Mouse (Mus musculus) ES-E14 (cell line): ENCODE results near the gene Papss2. TPM values are rescaled to one million over a fixed set of nuclear protein-coding genes. Genes with fewer than 3 reads are reported as not detected.

ENCODE experiments used
- DNase-seq: peaks from one replicate; pipeline ENCODE4 v3.0.0-alpha.2; 2013; ENCODE audit warnings: low read depth, low spot score
- H3K27ac ChIP-seq: 2 replicates; pipeline ENCODE4 v1.5.1; 2012; ENCODE audit warnings: low read depth, mild to moderate bottlenecking, low read length, moderate library complexity, mixed read lengths; ENCODE audit not compliant: poor library complexity, insufficient read depth, severe bottlenecking
- H3K36me3 ChIP-seq: 2 replicates; pipeline ENCODE4 v1.6.1; 2012; ENCODE audit warnings: mild to moderate bottlenecking, low read length, moderate library complexity, mixed read lengths; ENCODE audit not compliant: control insufficient read depth, poor library complexity, insufficient read depth, severe bottlenecking
- H3K4me1 ChIP-seq, 2 experiments: fragments of 150-350 bp in 1 of 2; sonication (generic) in 1 of 2; 2 replicates each; pipeline ENCODE4 v1.6.1; 2012; ENCODE audit warnings: low read length in 2 of 2, mild to moderate bottlenecking in 1 of 2, mixed read lengths in 1 of 2; ENCODE audit not compliant: control insufficient read depth in 2 of 2, insufficient read depth in 2 of 2, poor library complexity in 1 of 2
- H3K4me3 ChIP-seq, 2 experiments: fragments of 150-350 bp in 1 of 2; sonication (generic) in 1 of 2; 2 replicates each; pipeline ENCODE4 v1.5.1; 2012; ENCODE audit warnings: low read length in 2 of 2, low read depth in 1 of 2, mild to moderate bottlenecking in 1 of 2, mixed read lengths in 1 of 2; ENCODE audit not compliant: insufficient read depth in 1 of 2, poor library complexity in 1 of 2, severe bottlenecking in 1 of 2
- H3K9ac ChIP-seq: 2 replicates; pipeline ENCODE4 v1.6.1; 2012; ENCODE audit warnings: low read depth, mild to moderate bottlenecking, low read length, mixed read lengths; ENCODE audit not compliant: poor library complexity, insufficient read depth, severe bottlenecking
- H3K9me3 ChIP-seq: fragments of 150-350 bp; sonication (generic); 2 replicates; pipeline ENCODE4 v1.6.1; 2012; ENCODE audit warnings: low read depth, mild to moderate bottlenecking, low read length; ENCODE audit not compliant: control insufficient read depth, insufficient read depth
- CHD2 ChIP-seq: IDR thresholded peaks from 2 replicates; pipeline ENCODE4 v1.6.1; 2014; ENCODE audit warnings: mild to moderate bottlenecking, low read depth, low read length, inconsistent platforms
- HCFC1 ChIP-seq: IDR thresholded peaks from 2 replicates; pipeline ENCODE4 v1.6.1; 2012; ENCODE audit warnings: low read length, inconsistent platforms, borderline replicate concordance; ENCODE audit not compliant: insufficient read depth
- MAFK ChIP-seq: IDR thresholded peaks from 2 replicates; pipeline ENCODE4 v1.6.1; 2014; ENCODE audit warnings: mild to moderate bottlenecking, low read depth, low read length, inconsistent platforms; ENCODE audit not compliant: insufficient read depth
- ZC3H11A ChIP-seq: IDR thresholded peaks from 2 replicates; pipeline ENCODE4 v1.6.1; 2012; ENCODE audit warnings: low read depth, mild to moderate bottlenecking, inconsistent platforms, low read length, borderline replicate concordance
- ZNF384 ChIP-seq: IDR thresholded peaks from 2 replicates; pipeline ENCODE4 v1.6.1; 2012; ENCODE audit warnings: low read depth, low read length, inconsistent platforms
- in situ Hi-C, 2 experiments: fragments of 600-800 bp; cut with MboI; formaldehyde crosslinking; loops; one replicate each; pipeline ENCODE4 v1.15.1; 2025; ENCODE audit warnings: low sequenced_read_pairs in 2 of 2, inconsistent platforms in 1 of 2; ENCODE audit not compliant: unreplicated experiment in 2 of 2
- total RNA-seq: library from RNA; depleted of rRNA; stranded (reverse); fragments of 300-350 nt; gene quantifications from 2 replicates; pipeline ENCODE4 v1.2.3, GENCODE M21; 2012

The Papss2 gene
- total RNA-seq, 1 experiment: 1.7 TPM

GRCm38 (mm10) chr19:32637357-32638275, 42.0 kb downstream of the Papss2 start:
- no peak for DNase-seq
- peaks cover 0 to 4% of the 10 kb centered on the region in 2 experiments; a peak in 1 of 4 replicates for H3K4me1 ChIP-seq
- no peaks in the 10 kb centered on the region for H3K36me3 ChIP-seq
- no peak overlapping the region for H3K27ac ChIP-seq
- no peak overlapping the region for H3K9ac ChIP-seq
- no peaks in the 10 kb centered on the region for H3K9me3 ChIP-seq
- H3K4me3 ChIP-seq: no peak overlapping the region
- TF ChIP-seq HCFC1 (no peak), ZC3H11A (no peak), CHD2 (no peak), MAFK (no peak), ZNF384 (no peak)
- in situ Hi-C loops: no loop called here

GRCm38 (mm10) chr19:32638276-32638903, 42.8 kb downstream of the Papss2 start:
- no peak for DNase-seq
- in situ Hi-C loops: no loop called here
- no peak overlapping the region for H3K4me3 ChIP-seq

GRCm38 (mm10) chr19:32641535-32641934, 45.9 kb downstream of the Papss2 start:
- no peak for DNase-seq
- no peaks in the 10 kb centered on the region for H3K9me3 ChIP-seq
- no peak overlapping the region for H3K4me3 ChIP-seq
- TF ChIP-seq CHD2 (no peak), ZNF384 (no peak), ZC3H11A (no peak), MAFK (no peak), HCFC1 (no peak)
- H3K36me3 ChIP-seq: no peaks in the 10 kb centered on the region
- H3K4me1 ChIP-seq: no peaks in the 10 kb centered on the region
- no peak overlapping the region for H3K9ac ChIP-seq
- in situ Hi-C loops: no loop called here
- no peak overlapping the region for H3K27ac ChIP-seq

More at GRCm38 (mm10) chr19:32638276-32638903, 42.8 kb downstream of the Papss2 start:
- no peaks in the 10 kb centered on the region for H3K36me3 ChIP-seq
- H3K9ac ChIP-seq: no peak overlapping the region
- peaks cover 0 to 4% of the 10 kb centered on the region in 2 experiments; a peak in 1 of 4 replicates for H3K4me1 ChIP-seq
- TF ChIP-seq MAFK: no peak
- H3K9me3 ChIP-seq: no peaks in the 10 kb centered on the region
- no peak overlapping the region for H3K27ac ChIP-seq

- TF ChIP-seq MAFK: no peak
- Histone ChIP-seq H3K27ac (no peak overlapping the region), H3K4me1 (no peaks in the 10 kb centered on the region), H3K36me3 (no peaks in the 10 kb centered on the region), H3K9ac (no peak overlapping the region), H3K9me3 (no peaks in the 10 kb centered on the region), H3K4me3 (no peak overlapping the region)
- in situ Hi-C loops: no loop called here
- no peak for DNase-seq
Measured at GRCm38 (mm10) chr19:32641995-32642394, 46.4 kb downstream of the Papss2 start.
